Mouse (Mus musculus) cerebellum, postnatal 36 days (tissue): ENCODE results near the gene Mettl1.
A peak's percentile ranks its signal among the peaks of the same experiment; 100 is the strongest.
"Not testable (repeated sequence)": the region's sequence is repeated elsewhere in the genome, so short reads cannot be mapped to it uniquely, and the experiment has no call there.

Experiments used
- DNase-seq, 2 experiments: peaks; one replicate each; pipeline ENCODE4 v3.0.0; 2021 to 2022; ENCODE audit warnings: mixed read lengths in 2 of 2

The Mettl1 gene

DNA sequence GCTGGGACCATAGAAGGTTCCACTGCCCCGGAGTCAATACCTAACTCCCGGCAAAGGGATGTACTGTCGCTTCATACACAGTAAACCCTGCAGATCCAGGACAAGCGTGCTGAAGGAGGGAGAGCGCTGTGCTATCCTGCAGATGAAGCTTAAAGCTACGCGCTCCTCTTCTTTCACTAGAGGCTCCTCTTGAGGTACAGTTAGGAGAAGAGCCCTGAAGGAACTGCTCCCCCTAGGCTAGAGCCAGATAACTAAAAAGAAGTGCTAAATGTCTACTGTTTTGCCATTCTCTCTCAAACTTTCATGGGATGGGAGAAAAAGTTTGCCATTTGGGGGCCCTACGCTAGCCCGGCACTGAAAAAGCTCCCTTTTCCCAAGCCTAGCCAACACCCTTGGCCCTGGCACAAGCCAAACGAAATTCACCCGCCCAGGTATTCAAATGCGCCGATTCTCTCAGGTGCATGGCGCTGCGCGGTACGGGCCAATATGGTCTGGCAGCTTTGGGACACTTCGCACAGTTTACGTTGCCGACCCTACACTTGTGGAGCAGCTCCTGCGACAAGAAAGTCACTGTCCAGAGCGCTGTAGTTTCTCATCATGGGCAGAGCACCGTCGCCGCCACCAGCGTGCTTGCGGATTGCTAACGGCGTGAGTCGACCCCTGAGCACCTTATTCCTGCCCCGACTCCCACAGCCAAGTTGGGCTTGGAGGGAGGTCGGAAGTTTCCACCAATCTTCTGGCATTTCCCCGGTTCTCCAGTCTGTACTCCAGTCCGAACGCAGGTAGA is 7.6 kb downstream of the Mettl1 start:
- no peak for DNase-seq

DNA sequence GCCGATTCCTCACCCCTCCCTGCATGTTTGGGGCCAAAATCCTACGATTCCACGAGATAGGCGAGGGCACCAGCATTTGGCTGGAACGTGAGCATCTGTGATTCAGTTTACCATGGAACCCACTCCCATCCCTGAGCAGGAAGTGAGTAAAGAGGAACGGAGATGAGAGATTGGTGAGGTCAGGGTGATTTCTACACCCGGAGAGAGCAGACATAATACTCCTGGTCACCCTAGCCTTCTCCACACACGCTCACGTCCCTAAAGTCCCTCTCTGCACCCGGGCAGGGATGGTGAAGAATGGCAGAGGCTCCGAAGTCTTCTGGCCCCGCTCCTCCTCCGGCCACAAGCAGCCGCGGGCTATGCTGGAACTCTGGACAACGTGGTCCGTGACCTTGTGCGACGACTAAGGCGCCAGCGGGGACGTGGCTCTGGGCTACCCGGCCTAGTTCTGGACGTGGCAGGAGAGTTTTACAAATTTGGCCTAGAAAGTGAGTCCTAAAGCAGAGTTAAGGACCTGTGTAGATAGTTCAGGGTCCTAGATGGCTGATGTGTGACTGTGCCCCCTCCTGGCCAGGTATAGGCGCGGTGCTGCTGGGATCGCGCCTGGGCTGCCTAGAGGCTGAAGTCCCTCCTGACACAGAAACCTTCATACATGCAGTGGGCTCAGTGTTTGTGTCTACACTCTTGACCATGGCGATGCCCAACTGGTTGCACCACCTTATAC is 8.3 kb downstream of the Mettl1 start:
- DNase-seq = no peak

DNA sequence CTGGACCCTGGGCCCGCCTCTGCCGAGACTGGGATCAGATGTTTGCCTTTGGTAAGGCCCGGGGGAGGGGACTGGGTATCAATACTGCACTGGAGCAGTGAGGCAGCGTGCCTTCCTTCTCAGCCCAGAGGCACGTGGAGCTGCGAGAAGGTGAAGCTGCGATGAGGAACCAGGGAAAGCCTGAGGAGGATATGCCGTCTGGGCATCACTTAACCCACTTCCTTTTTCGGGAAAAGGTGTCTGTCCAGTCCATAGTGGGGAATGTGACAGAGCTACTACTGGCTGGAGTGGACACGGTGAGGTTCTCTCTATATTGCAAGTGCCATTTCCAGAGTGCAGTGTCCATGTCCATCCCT is 8.9 kb downstream of the Mettl1 start:
- no peak for DNase-seq

DNA sequence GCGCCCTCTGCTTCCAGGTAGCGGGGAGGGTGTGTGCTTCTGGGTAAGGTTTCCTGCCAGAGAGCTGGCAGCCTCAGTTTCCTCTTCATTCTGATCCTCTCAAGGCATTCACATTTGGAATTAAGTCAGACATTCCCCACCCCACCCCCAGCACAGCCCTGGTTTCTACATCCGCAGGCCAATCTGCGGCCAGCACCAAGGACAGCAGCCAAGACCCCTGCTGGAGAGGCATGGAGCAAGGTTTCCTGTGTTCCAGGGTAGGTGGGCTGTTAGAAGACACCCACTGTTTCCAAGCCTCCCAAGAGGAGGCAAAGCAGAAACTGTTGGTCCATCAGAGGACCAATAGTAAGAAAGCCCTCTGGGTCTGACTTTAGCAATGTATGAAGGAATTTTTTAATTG is 13.4 kb downstream of the Mettl1 start:
- DNase-seq = no peak

DNA sequence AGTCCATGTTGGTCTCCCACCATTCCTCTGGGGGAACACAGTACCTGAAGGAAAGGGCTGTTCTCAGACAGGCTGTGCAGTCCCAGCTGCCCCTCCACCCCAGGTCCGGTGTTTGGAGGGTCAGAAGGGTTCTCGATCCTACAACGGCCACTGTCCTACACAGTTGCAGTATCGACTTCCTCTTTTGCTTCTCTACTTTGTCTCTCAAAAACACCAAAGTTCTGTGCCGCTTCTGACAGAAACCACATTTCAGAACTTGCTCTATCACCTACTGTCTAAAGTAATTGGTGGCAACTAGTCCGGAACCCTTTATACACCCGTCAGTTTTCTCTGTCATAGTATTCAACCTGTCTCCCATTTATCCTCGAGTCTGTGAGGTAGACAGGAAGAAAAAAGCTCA is 14.2 kb downstream of the Mettl1 start:
- DNase-seq = no peak

DNA sequence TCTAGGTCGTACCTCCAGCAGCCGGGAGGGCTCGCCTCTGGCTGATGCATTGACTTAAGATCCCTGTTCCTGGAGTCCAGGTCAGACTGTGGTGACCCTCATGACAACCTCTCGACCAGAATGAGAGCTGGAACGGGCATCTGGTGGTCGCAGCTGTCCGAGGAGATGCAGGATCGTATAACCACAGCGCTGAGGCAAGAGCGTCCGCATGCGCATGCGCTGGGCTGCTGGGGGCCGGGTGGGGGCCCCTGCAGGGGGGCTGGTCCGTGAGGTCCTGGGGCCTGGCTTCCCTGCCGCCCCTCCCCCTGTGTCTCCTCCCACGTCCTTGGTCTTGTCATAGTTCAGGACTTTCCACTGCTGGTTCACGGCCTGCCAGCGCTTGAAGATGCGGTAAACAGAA is 15.3 kb downstream of the Mettl1 start:
- no peak for DNase-seq

DNA sequence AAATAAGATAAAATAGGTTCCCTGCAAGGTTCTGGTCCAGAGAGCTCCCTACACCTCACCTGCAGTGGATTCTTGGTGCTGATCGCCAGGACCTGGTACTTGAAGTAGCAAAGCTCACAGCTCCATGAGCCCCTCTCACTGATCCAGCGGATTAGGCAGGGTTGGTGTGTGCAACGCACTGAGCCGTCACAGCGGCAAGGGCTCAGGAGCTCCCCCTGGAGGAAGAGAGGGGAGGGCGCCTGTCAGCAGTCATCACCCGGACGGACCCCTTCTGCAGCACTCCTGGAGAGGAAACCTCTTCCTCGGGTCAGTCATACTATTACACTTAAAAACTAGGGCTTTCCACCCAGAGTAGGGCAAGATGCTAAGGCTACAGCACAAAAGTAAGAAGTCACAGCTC is 16.9 kb downstream of the Mettl1 start:
- peak; percentile 76 to 81 for DNase-seq

DNA sequence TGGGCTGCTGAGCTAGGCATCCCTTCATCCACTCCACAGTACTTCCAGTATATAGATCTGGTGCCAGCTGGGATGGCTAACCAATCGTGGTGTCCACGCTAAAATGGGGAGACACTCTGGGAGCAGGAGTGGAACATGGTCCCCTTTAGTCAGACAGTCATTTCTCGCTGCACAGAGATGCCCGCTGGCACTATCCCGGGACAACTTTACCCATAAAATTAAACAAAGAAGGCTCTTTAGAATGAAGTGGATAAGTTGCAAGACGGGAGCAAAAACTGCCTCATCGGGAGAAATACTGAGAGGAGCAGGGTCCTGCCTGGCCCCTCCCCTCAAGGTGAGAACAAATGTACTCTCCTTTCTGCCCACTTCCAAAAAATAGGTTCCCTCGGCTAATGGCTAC is 17.5 kb downstream of the Mettl1 start:
- DNase-seq = peak in 1 of 2 experiments; percentile 16

DNA sequence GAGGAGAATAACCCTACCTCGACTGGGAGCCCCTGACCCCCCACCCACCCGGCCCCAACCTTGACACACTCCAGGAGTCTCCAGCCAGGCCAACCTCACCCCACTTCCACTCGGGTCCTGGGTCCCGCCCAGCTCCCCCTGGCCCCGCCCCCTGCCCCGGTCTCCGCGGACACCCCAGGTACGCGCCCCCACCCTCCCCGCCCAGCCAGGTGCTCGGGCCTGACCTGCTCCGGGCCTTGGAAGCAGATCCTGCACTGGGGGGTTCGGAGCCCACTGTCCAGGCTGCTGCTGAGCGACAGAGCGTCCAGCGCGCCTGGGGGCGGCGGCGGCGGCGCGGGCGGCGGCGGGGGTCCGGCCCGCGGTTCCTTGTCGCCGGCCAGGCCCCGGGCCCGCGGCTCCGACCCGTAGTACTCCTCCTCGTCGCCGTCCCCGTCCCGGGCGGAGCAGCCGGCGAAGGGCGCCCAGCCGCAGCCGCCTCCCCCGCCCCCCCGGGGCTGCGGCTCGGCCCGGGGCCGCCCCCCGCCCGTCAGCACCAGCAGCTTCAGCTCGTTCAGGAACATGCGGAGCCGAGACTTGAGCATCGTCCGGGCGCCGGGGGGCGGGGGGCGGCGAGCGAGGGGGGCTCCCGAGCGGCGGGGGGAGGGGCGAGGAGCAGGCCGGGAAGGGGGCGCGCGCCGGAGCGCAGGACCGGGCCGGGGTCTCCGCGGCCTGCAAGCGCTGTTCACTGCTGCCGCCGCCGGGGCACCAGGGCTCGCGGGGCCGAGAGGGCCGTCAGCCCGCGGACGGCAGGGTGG is 18.2 kb downstream of the Mettl1 start:
- DNase-seq = peak; percentile 16 to 40

DNA sequence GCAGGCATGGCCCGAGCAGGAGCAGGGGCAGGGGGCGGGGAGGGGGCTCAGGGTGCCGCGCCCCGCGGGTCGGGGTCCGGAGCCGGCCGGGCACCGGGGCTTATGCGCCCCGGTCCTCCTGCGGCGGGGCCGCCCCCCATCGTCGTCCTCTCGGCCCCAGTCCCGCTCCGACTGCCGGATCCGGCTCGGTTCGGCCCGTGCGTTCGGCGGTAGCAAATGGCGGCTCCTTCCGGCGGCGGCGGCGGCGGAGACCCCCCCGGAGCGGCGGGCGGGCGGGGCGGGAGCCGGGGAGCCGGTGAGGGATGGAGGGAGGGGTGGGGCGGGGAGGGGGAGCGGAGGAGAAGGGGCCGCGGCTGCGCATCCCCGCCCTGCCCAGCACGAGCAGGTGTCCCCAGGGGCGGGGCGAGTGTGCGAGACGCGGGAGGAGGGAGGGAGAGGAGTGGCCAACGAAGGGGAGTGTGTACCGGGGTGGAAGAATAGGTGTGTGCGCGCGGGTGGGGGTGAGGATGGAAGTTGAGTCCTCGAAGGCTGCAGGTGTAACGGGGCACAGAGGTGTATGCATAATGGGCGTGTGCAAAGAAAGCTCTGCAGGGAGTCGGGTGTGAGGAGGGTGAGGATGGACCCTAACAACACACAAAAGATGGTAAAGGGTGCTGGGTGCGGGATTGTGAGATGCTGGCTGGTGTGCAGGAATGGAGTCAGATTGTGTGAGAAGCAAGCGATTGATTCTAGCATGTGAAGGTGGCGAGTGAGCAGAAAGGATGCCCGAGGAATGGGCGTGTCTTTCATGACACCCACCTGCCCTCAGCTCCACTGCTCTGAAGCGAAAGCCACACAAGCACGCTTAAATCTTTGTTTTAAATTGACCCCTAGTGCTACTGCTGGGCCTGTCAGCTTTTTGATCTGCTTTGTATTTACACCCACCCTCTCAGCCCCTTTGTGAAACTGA is 19.0 kb downstream of the Mettl1 start, which contains the start of gene March9:
TSS of gene March9 (minus strand) at position 217 of the 949 bp plus-strand sequence.
- DNase-seq = peak; percentile 75 to 90

DNA sequence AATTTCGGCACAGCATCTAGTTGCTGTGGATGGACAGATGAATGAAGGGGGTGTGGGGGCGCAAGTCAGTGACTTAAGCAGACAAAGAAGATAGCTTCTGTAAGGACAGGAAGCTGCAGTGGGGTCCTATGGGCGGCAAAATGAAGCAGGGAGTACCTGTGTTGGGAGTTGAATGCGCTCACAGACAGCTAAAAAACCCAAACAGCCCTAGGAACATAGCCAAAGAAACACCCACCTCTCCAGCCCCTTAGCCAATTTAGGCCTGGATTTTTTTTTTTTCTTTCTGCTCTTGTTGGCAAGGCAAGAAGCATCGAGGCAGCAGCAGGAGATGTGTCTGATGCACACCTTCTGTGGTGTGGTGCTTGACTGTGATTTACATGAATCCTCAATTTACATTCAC is 19.9 kb downstream of the Mettl1 start:
- no peak for DNase-seq

DNA sequence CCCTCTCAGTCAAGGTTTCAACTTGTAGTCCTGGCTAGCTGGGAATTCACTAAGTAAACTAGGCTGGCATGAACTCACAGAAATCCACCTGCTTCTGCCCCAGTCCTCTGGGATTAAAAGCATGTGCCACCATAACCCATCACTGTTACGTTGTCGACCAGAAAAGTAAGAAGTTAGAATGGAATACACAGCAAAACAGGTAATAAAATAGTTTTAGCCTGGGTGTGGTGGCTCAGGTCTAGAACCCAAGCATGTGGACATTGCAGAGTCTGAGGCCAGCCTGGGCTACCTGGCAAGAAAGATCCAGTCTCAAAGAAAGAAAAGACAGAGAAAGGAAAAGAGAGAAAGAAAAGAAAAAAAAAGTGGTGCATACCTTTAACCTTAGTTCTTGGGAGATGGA is 20.3 kb downstream of the Mettl1 start:
- no peak for DNase-seq

DNA sequence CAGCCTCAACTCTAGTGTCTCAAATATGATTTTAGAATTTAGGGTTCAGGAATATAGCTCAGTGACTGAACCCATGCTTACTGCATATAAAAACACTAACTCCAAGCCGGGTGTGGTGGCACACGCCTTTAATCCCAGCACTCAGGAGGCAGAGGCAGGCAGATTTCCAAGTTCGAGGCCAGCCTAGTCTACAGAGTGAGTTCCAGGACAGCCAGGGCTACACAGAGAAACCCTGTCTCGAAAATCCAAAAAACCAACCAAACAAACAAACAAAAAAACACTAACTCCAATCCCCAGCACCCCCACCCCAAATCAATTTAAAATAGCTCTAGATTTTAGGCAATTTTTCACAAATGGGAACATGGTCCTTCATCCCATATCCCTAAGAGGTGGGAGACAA is 20.9 kb downstream of the Mettl1 start:
- DNase-seq = not testable (repeated sequence)

DNA sequence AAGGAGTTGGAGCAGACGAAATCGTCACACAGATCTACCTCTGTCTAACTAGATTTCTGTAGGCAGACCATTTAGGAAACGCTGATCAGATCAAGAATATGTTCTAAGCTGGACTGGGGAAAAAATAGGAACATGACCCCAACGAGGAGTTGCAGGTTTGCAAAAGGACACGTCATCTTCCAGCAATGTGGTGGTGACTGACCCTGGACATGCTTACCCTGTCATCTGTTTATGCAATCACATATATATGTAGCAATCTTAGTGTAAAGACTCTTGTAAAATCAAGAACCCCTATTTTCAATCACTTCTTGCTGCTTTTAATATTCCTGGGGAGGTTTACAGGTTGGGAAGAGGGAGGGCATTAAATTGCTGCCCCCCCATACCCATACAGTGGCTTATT is 21.3 kb downstream of the Mettl1 start:
- no peak for DNase-seq

DNA sequence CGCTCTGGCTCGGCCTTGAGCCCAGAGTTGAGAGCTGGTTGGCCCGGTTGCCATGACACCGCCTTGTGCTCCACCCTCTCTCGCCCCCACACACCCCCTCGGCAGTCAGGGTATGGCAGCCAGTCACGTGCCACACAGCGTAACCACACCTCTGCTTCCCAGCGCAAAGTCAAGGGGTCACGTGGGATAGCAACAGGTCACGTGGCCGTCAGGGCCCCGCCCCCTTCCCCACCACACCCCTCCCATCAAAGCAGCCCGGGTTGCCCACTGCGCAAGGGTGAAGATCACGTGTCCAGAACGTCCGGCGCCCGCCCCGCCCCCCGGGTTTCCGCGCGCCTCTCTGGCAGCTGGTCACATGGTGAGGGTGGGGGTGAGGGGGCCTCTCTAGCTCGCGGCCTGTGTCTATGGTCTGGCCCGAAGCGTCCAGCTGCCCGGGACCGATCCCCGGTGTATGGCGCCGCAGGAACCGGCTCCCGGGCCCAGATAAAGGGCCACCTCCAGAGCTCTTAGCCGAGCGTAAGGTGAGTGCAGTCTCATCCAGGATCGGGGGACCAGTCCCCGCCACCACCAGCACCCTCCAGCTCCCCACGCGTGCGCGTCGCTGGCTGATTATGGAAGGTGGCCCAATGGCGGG is 22.1 kb downstream of the Mettl1 start, which contains the start of gene Cdk4:
TSS of gene Cdk4 (plus strand) at position 296 of the 634 bp plus-strand sequence.
- DNase-seq = peak; percentile 98 to 100

DNA sequence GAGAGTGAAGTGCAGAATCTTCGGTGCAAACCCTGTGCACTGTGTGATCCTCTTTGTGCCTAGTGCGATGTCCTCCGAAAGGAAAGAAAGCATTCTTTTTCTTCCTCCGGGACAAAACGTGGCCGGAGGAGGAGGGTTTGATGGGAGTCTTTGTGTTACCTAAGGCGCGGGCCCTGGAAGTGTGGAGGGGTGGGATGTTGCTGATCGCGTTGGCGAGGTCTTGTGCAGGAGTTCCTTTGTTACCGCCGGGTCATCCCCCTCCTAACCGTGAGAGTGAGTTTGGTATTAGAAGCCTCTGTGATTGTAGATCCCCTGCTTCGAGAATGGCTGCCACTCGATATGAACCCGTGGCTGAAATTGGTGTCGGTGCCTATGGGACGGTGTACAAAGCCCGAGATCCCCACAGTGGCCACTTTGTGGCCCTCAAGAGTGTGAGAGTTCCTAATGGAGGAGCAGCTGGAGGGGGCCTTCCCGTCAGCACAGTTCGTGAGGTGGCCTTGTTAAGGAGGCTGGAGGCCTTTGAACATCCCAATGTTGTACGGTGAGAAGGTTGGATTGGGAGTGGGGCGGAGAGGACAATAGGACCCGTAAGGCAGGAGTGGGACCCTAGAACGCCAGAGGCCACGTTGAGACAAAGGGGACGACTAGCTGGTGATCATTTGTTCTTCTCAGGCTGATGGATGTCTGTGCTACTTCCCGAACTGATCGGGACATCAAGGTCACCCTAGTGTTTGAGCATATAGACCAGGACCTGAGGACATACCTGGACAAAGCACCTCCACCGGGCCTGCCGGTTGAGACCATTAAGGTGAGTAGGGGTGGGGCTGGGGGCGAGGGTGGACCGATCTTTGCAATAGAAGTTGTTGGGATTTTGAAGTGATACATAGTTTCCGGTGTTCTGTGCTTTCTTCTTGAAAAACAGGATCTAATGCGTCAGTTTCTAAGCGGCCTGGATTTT is 23.0 kb downstream of the Mettl1 start:
- no peak for DNase-seq

DNA sequence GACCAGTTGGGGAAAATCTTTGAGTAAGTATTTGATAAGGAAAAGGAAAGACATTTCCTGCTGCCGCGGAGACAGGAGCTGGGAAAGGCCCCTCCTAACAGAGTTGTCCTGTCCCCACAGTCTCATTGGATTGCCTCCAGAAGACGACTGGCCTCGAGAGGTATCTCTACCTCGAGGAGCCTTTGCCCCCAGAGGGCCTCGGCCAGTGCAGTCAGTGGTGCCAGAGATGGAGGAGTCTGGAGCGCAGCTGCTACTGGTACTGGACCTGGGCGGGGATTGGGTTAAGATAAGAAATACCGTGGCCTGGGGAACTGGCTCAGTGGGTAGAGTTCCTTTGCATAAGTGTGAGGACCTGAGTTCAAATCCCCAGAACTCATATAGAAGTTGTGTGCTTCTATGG is 24.8 kb downstream of the Mettl1 start:
- no peak for DNase-seq

DNA sequence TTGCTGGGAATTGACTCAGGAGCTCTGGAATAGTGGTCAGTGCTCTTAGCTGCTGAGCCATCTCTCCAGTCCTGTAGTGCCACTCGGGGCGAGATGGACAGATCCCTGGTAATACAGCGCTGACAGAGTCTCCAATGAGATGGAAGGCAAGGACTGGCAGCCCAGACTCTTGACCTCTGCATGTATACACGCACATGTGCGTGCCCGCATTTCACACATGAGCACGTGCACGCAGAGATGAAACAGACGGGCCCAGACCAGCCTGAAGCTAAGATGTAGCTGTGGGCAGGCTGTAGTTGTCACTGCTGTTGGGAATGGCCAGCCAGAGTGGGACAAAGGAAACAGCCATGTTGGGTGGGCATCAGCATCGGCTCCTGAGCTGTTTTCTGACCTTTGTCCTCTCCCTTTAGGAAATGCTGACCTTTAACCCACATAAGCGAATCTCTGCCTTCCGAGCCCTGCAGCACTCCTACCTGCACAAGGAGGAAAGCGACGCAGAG is 25.4 kb downstream of the Mettl1 start:
- DNase-seq = no peak

DNA sequence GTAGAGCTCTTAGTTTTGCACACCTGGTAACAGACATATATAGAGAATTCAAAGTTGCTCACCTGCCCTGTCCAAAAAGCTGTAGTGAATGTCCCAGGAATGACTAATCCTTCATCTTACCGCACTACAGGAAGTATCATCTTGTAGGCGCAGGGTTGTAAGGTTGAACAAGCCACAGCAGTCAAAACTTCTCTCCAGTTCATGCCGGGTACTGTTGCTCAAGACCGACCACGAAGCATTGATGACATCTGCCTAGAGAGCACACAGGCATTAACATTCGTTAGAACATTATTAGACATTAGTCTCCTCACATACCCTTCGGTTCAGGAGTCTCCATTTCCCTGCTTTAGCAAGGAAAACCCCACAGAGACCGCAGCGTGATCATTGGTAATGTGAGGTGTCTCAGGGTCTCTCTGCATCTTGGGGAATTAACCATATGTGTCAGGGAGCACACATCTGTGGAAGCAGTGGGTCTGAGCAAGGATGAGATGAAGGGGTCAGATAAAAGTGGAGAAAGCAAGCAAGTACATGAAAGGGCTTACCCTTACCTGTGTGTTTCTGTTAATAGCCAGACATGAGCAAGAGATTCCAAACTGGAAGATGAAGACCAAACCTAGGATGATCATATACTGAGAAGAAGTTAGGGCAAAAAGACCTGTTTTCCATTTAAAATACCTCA is 27.3 kb downstream of the Mettl1 start:
- DNase-seq = no peak
